Mouse (Mus musculus) heart, embryonic 14.5 days (tissue): ENCODE results near the gene Slc1a6. TPM values are rescaled to one million over a fixed set of nuclear protein-coding genes. Genes with fewer than 3 reads are reported as not detected.

Experiments used
- ATAC-seq: fragments of 200-750 bp; cut with Nextera tagmentation; 2 replicates; pipeline ENCODE4 v1.8.0; 2017; ENCODE audit warnings: low read depth, moderate TSS enrichment; ENCODE audit not compliant: insufficient number of reproducible peaks, insufficient read depth, low FRiP score
- H3K27ac ChIP-seq, 2 experiments: fragments of 200-500 bp in 1 of 2; fragments of 300-500 bp in 1 of 2; sonication (generic) in 1 of 2; replicated peaks in 1 of 2; 2 replicates each; pipeline ENCODE4 v1.5.1; 2012 to 2014; ENCODE audit warnings: low read depth in 2 of 2, low read length in 2 of 2, control low read depth in 1 of 2, mild to moderate bottlenecking in 1 of 2, mixed read lengths in 1 of 2; ENCODE audit not compliant: control insufficient read depth in 1 of 2, insufficient read depth in 1 of 2
- H3K27me3 ChIP-seq: fragments of 300-500 bp; sonication (generic); 2 replicates; pipeline ENCODE4 v1.6.1; 2014; ENCODE audit warnings: mild to moderate bottlenecking, low read length, control low read depth; ENCODE audit not compliant: control insufficient read depth, insufficient read depth
- H3K36me3 ChIP-seq: fragments of 300-500 bp; sonication (generic); 2 replicates; pipeline ENCODE4 v1.6.1; 2014; ENCODE audit warnings: mild to moderate bottlenecking, control low read depth, low read length, mixed read lengths; ENCODE audit not compliant: control insufficient read depth, insufficient read depth
- H3K4me1 ChIP-seq, 2 experiments: fragments of 200-500 bp in 1 of 2; fragments of 300-500 bp in 1 of 2; sonication (generic) in 1 of 2; 2 replicates each; pipeline ENCODE4 v1.6.1; 2012 to 2014; ENCODE audit warnings: low read length in 2 of 2, control low read depth in 1 of 2, mixed read lengths in 1 of 2; ENCODE audit not compliant: control insufficient read depth in 2 of 2, insufficient read depth in 2 of 2
- H3K4me2 ChIP-seq: fragments of 300-500 bp; sonication (generic); 2 replicates; pipeline ENCODE4 v1.6.1; 2014; ENCODE audit warnings: mild to moderate bottlenecking, low read length
- H3K4me3 ChIP-seq, 2 experiments: fragments of 200-500 bp in 1 of 2; fragments of 300-500 bp in 1 of 2; sonication (generic) in 1 of 2; 2 replicates each; pipeline ENCODE4 v1.5.1; 2012 to 2014; ENCODE audit warnings: low read length in 2 of 2, mild to moderate bottlenecking in 2 of 2, control low read depth in 1 of 2, low read depth in 1 of 2, moderate library complexity in 1 of 2; ENCODE audit not compliant: control insufficient read depth in 1 of 2, insufficient read depth in 1 of 2
- H3K9ac ChIP-seq: fragments of 300-500 bp; sonication (generic); 2 replicates; pipeline ENCODE4 v1.6.1; 2014; ENCODE audit warnings: mild to moderate bottlenecking, low read length
- H3K9me3 ChIP-seq: fragments of 300-500 bp; sonication (generic); 2 replicates; pipeline ENCODE4 v1.6.1; 2016; ENCODE audit warnings: low read length, control low read depth; ENCODE audit not compliant: control insufficient read depth
- WGBS: fragments of 180-500 bp; shearing (Covaris S2); extraction: QIAGEN DNeasy Blood & Tissue Kit; methylation state at CpG from one replicate; pipeline ENCODE4 v1.1.7; 2014; 5-methylcytosine and 5-hydroxymethylcytosine counted together
- polyA plus RNA-seq: library from polyadenylated mRNA; unstranded; fragments of >200 nt; fragmentation: Nextera tagmentation; extraction: Ambion mirVana; gene quantifications from 2 replicates; pipeline ENCODE4 v1.2.1, GENCODE M21; 2014

Gene Slc1a6
- polyA plus RNA-seq = 0.12 and 0.16 TPM in 2 replicates

DNA sequence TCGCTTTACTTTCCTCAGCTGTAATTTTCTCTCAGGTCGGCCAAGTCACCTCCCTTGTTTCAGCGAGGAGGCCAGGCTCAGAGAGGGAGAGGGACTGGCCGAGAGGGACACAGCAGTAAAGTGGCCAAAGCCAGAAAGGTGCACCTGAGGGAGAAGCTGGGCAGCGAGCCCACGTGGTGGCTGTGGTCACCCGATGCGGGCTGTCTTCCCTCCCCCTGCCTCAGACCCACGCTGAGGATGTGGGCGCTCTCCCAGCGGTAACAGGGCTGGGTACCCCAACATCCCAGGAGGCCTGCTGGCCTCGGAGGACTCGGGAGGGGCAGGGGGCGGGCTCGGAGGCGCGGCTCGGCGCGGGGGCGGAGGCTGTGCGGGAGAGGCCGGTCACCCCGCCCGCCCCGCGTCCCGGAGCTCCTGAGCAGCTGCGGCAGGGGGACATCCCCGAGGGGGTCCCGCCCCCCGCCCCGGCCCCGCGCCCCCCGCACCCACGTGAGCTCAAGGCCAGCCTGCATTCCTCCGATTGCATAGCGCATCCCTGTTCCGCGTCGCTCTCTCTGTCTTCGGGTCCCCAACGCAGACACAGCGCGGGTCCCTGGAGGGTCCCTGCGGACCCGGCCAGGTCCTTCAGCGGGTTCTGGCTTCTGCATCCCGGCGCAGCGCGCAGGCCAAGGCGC is at the start of gene Slc1a6:
TSS of gene Slc1a6 (plus strand) at position 516 of the 671 bp plus-strand sequence.
- WGBS = 2% methylated on average over 42 of the region's 54 CpGs
- peak; percentile 31; the same call in 1 of the 2 replicates for ATAC-seq
- H3K4me1 ChIP-seq = no peaks in the 10 kb centered on the region

DNA sequence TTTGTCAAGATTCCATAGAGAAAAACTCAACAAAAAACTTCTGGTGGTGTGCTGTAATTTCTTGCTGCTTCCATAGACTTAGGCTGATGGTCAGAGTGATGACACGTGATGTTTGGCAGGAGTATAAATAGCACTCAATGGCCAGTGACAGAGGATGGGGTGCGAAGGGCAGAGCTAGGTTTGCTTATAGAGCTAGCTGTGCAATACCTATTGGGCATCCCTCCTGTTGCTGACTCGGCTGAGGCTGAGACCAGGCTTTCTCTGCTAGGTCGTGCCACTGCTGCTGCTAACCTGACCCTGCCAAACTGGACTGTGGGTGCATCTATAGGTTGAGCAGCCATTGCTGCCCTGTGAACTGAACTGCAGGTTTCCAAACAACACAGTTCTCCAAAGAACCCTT is 40.5 kb upstream of the Slc1a6 start:
- Histone ChIP-seq H3K9me3 (no peaks in the 10 kb centered on the region), H3K27ac (no peak overlapping the region), H3K9ac (no peak overlapping the region), H3K27me3 (no peaks in the 10 kb centered on the region), H3K4me2 (no peak overlapping the region), H3K36me3 (no peaks in the 10 kb centered on the region), H3K4me1 (no peaks in the 10 kb centered on the region), H3K4me3 (no peak overlapping the region)
- no peak for ATAC-seq
- whole genome bisulfite sequencing = 65% methylated on average over 4 of the region's 4 CpGs

More for the DNA sequence above, at the start of gene Slc1a6:
- Histone ChIP-seq H3K4me3 (peak within 1 kb of the TSS; percentile 52 to 53), H3K4me2 (peak within 1 kb of the TSS; percentile 91), H3K36me3 (no peaks in the 10 kb centered on the region), H3K27ac (no peak within 1 kb of the TSS), H3K9me3 (no peaks in the 10 kb centered on the region), H3K9ac (peak within 1 kb of the TSS; percentile 57), H3K27me3 (0 out of 2 replicates have a peak, but pooled peaks cover 5% of the 10 kb centered on the region)

DNA sequence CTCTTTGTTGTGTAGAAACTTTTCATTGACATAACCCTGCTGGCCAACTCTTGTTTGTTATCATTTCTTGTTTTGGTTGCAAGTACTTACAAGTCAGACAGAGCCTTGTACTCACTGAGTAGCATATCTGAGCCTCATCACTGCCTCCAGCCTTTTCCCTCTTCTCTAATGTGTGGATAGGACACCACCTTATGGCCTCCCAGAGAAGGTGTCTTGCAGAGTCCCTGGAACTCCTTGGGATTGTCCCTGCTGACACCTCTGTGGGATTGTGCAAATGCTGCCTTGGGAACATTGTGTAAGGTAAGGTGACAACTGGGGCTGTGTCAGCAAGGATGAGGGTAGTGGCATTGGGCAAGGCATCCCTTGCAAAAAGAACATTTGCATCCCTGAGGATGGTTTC is 36.6 kb upstream of the Slc1a6 start:
- H3K4me1 ChIP-seq = peaks cover 0 to 5% of the 10 kb centered on the region in 2 experiments; a peak in 2 of 4 replicates
- H3K9me3 ChIP-seq = no peaks in the 10 kb centered on the region
- H3K27me3 ChIP-seq = peaks cover 7% of the 10 kb centered on the region
- H3K36me3 ChIP-seq = no peaks in the 10 kb centered on the region
- no peak overlapping the region for H3K4me2 ChIP-seq
- no peak overlapping the region for H3K9ac ChIP-seq
- H3K4me3 ChIP-seq = no peak overlapping the region
- no peak for ATAC-seq
- H3K27ac ChIP-seq = no peak overlapping the region

DNA sequence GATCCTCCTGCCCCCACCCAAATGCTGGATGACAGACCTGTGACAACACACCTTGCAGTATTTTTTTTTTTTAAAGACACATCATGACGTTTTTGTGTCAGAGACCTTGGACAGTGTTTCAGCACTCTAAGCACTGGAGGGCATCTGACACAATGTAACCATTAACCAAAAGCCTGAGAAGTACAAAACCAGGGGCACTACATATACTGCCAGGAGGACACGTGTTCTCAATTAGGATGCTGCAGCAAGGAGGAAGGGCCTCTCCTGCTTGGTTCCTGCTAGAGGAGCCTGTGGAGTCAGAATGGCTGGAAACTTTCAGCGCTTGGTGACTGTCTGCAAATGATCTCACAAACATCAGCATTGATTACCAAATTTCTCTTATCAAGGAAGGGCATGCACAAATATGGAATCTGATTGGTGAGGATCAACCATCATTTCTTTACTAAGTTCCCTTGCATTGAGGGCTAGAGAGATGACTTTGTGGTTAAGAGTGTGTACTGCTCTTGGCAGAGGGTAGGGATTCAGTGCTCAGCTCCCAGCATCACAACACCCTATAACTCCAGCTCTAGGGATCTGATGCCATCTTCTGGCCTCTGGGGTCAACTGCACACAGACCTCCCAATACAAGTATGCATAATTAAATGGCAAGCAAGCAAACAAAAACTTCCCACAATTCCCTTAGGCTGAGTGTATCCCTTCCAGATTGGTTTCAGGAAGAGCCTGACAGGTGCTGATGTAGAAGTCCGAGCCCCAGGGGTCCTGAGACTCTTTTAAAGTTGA is 34.7 kb upstream of the Slc1a6 start:
- no peak for ATAC-seq
- no peaks in the 10 kb centered on the region for H3K9me3 ChIP-seq
- H3K36me3 ChIP-seq = no peaks in the 10 kb centered on the region
- H3K4me2 ChIP-seq = no peak overlapping the region
- no peak overlapping the region for H3K9ac ChIP-seq
- 51% methylated on average over 4 of the region's 4 CpGs for WGBS
- H3K4me1 ChIP-seq = peaks cover 0 to 5% of the 10 kb centered on the region in 2 experiments; a peak in 2 of 4 replicates
- no peak overlapping the region for H3K4me3 ChIP-seq
- H3K27ac ChIP-seq = no peak overlapping the region
- H3K27me3 ChIP-seq = peaks cover 10% of the 10 kb centered on the region

DNA sequence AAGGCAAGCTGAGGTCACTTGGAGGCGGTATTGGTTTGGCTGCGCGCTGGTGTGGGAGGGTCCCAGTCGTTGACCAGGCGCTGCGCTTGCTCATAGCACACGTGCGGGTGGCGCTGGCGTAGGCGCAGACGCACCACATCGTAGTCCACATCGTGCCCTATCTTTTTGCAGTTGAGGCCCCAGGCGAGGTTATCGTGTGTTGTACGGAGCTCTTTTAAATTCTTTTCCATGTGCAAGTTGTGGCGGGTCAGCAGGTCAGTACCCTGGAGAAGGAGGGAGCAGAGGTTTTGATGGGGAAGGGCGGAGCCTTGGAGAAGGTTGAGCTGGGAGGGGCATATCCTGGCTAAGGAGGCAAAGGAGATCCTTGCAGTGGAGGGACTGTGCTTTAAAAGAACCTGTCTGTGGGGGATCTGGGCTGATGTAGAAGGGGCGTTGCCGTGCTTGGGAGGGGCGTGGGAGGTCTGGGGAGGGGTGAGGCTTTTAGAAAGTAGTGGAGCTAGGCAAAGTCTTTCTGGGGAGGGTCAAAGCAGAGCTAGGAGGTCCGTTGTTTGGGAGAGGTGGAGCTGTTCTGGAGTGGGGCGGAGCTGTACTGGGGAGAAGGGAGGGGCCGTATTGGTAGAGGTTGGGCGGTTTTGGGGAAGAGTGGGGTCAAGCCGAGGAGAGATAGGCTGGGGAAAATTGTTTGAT is 33.1 kb upstream of the Slc1a6 start:
- H3K36me3 ChIP-seq = no peaks in the 10 kb centered on the region
- no peak overlapping the region for H3K27ac ChIP-seq
- ATAC-seq = peak; percentile 65; the same call in 1 of the 2 replicates
- peaks cover 18% of the 10 kb centered on the region for H3K27me3 ChIP-seq
- peaks cover 5% of the 10 kb centered on the region in 2 experiments; a peak in 3 of 4 replicates for H3K4me1 ChIP-seq
- H3K9ac ChIP-seq = peak overlapping the region; percentile 30; the same call in 1 of the 2 replicates
- no peaks in the 10 kb centered on the region for H3K9me3 ChIP-seq
- 3% methylated on average over 27 of the region's 27 CpGs for WGBS
- peak overlapping the region; percentile 64 for H3K4me2 ChIP-seq
- H3K4me3 ChIP-seq = peak overlapping the region; percentile 16 to 30

DNA sequence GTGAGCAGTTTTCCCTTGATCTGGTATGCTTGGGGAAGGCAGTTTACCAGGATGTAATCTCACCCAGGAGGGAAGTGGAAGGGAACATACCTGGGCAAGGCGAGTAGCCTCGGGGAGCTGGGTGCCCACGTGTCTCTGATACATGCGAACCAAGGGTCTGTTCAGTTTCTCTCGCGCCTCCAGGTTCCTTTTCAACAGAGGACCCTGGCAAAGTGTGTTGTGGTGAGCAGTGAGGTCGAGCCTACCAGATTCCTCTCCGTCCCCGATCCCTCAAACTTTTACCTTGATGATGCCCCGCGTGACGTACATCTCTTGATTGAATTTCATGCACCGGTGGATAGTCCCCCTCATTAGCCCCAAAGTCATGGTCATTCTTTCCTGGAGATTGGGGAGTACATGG is 32.1 kb upstream of the Slc1a6 start:
- Histone ChIP-seq H3K36me3 (no peaks in the 10 kb centered on the region), H3K4me2 (no peak overlapping the region), H3K27me3 (peaks cover 19% of the 10 kb centered on the region), H3K4me1 (peaks cover 5 to 6% of the 10 kb centered on the region in 2 experiments; a peak in 3 of 4 replicates), H3K9ac (no peak overlapping the region), H3K9me3 (no peaks in the 10 kb centered on the region), H3K27ac (no peak overlapping the region), H3K4me3 (no peak overlapping the region)
- no peak for ATAC-seq
- WGBS = 70% methylated on average over 13 of the region's 13 CpGs

DNA sequence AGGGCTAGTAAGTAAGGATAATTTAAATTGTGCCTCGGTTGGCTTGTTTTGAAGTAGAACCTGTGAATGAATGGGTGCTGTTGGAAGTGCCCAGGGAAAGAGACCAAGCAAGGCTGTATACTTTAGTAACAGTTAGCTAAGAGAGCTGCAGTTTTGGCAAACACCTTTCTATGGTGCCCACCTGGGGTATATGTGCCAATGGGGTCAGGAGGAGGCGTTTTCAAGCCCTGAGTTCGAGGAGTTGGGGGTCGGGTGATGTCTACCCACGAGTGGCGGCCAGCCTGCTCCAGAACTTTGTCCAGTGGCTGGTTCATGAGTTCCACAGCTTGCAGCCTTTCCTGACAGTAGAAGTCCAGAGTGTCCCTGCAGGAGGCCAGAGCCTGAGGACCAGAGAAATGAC is 31.4 kb upstream of the Slc1a6 start:
- Histone ChIP-seq H3K27ac (no peak overlapping the region), H3K4me3 (no peak overlapping the region), H3K36me3 (no peaks in the 10 kb centered on the region), H3K9me3 (no peaks in the 10 kb centered on the region), H3K27me3 (peaks cover 19% of the 10 kb centered on the region), H3K4me2 (no peak overlapping the region), H3K9ac (no peak overlapping the region), H3K4me1 (peaks cover 5 to 6% of the 10 kb centered on the region in 2 experiments; a peak in 3 of 4 replicates)
- WGBS = 90% methylated on average over 6 of the region's 6 CpGs
- ATAC-seq = no peak
